13 mouse cellular contexts compared by ENCODE assay signal in the genomic region with DNA sequence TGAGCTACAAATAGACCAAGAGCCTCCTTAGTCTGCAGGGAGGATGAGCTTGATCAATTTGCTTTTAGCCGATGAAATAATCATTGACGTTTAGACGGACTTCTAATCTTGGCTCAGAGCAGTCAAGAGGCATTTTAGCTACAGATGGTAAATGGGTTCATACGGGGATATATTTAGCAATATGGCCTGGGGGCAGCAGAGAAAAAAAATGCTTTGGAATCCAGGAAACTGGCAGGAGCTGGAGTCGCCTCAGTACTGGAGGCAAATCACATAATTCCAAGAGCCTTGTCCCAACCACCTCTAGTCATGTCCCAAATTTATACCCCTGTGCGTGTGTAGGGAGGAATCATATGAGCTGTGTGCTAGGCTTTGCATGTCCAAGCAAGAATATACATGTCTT.
"Had no signal": no experiment of that assay in that cellular context is flagged by ENCODE, and none has a peak within 500 bp of the region (broad histone marks: within the 10 kb centered on the region; RNA-seq: fewer than 3 reads in every experiment).

No protein-coding gene starts in this region.

- H3K4me2 ChIP-seq: limb, embryonic 15.5 days; liver, embryonic 12.5 days; lung, embryonic 14.5 days; midbrain, embryonic 12.5 days; neural tube, embryonic 13.5 days had no signal

- H3K4me1 ChIP-seq: limb, embryonic 15.5 days; liver, embryonic 12.5 days; midbrain, embryonic 12.5 days had no signal

- H3K9ac ChIP-seq: limb, embryonic 15.5 days; liver, embryonic 12.5 days; lung, embryonic 14.5 days; midbrain, embryonic 12.5 days; neural tube, embryonic 13.5 days had no signal

- ATAC-seq: liver, embryonic 12.5 days had no signal

- H3K9me3 ChIP-seq: limb, embryonic 15.5 days; liver, embryonic 12.5 days; midbrain, embryonic 12.5 days; neural tube, embryonic 13.5 days had no signal

- H3K27ac ChIP-seq: kidney, postnatal 0 days; limb, embryonic 15.5 days; liver, embryonic 12.5 days; midbrain, embryonic 12.5 days; neural tube, embryonic 13.5 days had no signal

- DNase-seq: kidney, adult 11 months; layer of hippocampus, adult 9-11 months; layer of hippocampus, postnatal 36 days; lung, embryonic 14.5 days; lung, postnatal 10 days; spleen, adult 18-20 months; thymus, adult 18-20 months; thymus, postnatal 14 days had no signal

- H3K36me3 ChIP-seq: limb, embryonic 15.5 days; liver, embryonic 12.5 days; midbrain, embryonic 12.5 days; neural tube, embryonic 13.5 days had no signal

- H3K27me3 ChIP-seq: limb, embryonic 15.5 days; liver, embryonic 12.5 days; midbrain, embryonic 12.5 days; neural tube, embryonic 13.5 days had no signal

- H3K4me3 ChIP-seq: limb, embryonic 15.5 days; liver, embryonic 12.5 days; midbrain, embryonic 12.5 days; neural tube, embryonic 13.5 days had no signal
